Comparison of ENCODE assay signal across 8 mouse cellular contexts in genomic region chr16:17617922-17618565, GRCm38 (mm10). TPM values are rescaled to one million over a fixed set of nuclear protein-coding genes. Genes with fewer than 3 reads are reported as not detected.
DNase-seq lines count a peak whose midpoint lies in the region; ATAC-seq and TF ChIP-seq lines count a peak whose summit lies in the region.

No protein-coding gene starts in this region.

- peaks cover 5% of the 10 kb centered on the region; the same call in 1 of the 2 replicates for H3K36me3 ChIP-seq in ES-E14 (ENCODE audit: control insufficient read depth, insufficient read depth, low read length, poor library complexity, severe bottlenecking)
- peaks cover 6% of the 10 kb centered on the region; the same call in 1 of the 2 replicates for H3K36me3 ChIP-seq in forebrain, postnatal 0 days (ENCODE audit: insufficient read depth)
- no peaks in the 10 kb centered on the region for H3K36me3 ChIP-seq in liver, postnatal 0 days (replicated peaks; ENCODE audit: insufficient read depth, low read length)

- no peak for TF ChIP-seq EP300 in liver, postnatal 0 days (IDR thresholded peaks at IDR 0.05; ENCODE audit: low read depth)

- peak overlapping the region; percentile 73 for H3K9ac ChIP-seq in ES-E14 (ENCODE audit: insufficient read depth, low read depth, low read length, poor library complexity, severe bottlenecking)
- H3K9ac ChIP-seq in forebrain, postnatal 0 days = no peak overlapping the region
- no peak overlapping the region for H3K9ac ChIP-seq in liver, postnatal 0 days (replicated peaks)

- 0 out of 2 replicates have a peak, but pooled peaks have one; percentile 28 for ATAC-seq in forebrain, postnatal 0 days
- peak; percentile 54 for ATAC-seq in liver, postnatal 0 days
- no peak for ATAC-seq in inflammation-experienced regulatory T-cells, adult 6 months

- in situ Hi-C loops in ES-E14 (cut with MboI; ENCODE audit: low sequenced_read_pairs in 2 of 2, unreplicated experiment in 2 of 2) = no loop called here

- H3K27me3 ChIP-seq in forebrain, postnatal 0 days (ENCODE audit: insufficient read depth, low read length) = no peaks in the 10 kb centered on the region
- no peaks in the 10 kb centered on the region for H3K27me3 ChIP-seq in liver, postnatal 0 days (ENCODE audit: insufficient read depth, low read length)

- H3K4me1 ChIP-seq in ES-E14 (ENCODE audit: control insufficient read depth in 2 of 2, insufficient read depth in 2 of 2, low read length in 2 of 2, poor library complexity in 1 of 2) = peaks cover 0 to 9% of the 10 kb centered on the region in 2 experiments; a peak in 2 of 4 replicates
- peaks cover 6% of the 10 kb centered on the region; the same call in 1 of the 2 replicates for H3K4me1 ChIP-seq in forebrain, postnatal 0 days (ENCODE audit: insufficient read depth)
- H3K4me1 ChIP-seq in liver, postnatal 0 days (ENCODE audit: insufficient read depth) = peaks cover 14% of the 10 kb centered on the region

- H3K4me2 ChIP-seq in forebrain, postnatal 0 days (ENCODE audit: low read depth) = no peak overlapping the region
- peak overlapping the region; percentile 24; the same call in 1 of the 2 replicates for H3K4me2 ChIP-seq in liver, postnatal 0 days (ENCODE audit: low read depth, low read length)

- DNase-seq in CD4-positive helper T cell, adult 2 months (ENCODE audit: low read depth, low spot score) = peak; percentile 53
- peak; percentile 82 for DNase-seq in ES-E14 (ENCODE audit: low read depth, low spot score)
- DNase-seq in cerebellum, adult 9-10 months = peak; percentile 70
- DNase-seq in forebrain, postnatal 0 days = peak; percentile 58
- DNase-seq in kidney, adult 9 months = peak; percentile 51
- DNase-seq in liver, postnatal 0 days = peak; percentile 71
- peak; percentile 72 for DNase-seq in retina, postnatal 1 day

- H3K4me3 ChIP-seq in ES-E14 (ENCODE audit: insufficient read depth in 1 of 2, low read depth in 1 of 2, low read length in 2 of 2, poor library complexity in 1 of 2, severe bottlenecking in 1 of 2) = peak overlapping the region; percentile 54 to 61
- no peak overlapping the region for H3K4me3 ChIP-seq in forebrain, postnatal 0 days (ENCODE audit: low read depth, low read length)
- no peak overlapping the region for H3K4me3 ChIP-seq in liver, postnatal 0 days (ENCODE audit: low read depth, low read length)

- WGBS in forebrain, postnatal 0 days = 16% methylated on average over 13 of the region's 13 CpGs
- 23% methylated on average over 13 of the region's 13 CpGs for WGBS in liver, postnatal 0 days (ENCODE audit: insufficient replicate concordance)

- TF ChIP-seq CTCF in forebrain, postnatal 0 days (IDR thresholded peaks at IDR 0.05; ENCODE audit: low read depth) = peak; percentile 72
- TF ChIP-seq CTCF in liver, postnatal 0 days (IDR thresholded peaks at IDR 0.05; ENCODE audit: low read depth) = peak; percentile 89

- H3K9me3 ChIP-seq in ES-E14 (ENCODE audit: control insufficient read depth, insufficient read depth, low read depth, low read length) = no peaks in the 10 kb centered on the region
- H3K9me3 ChIP-seq in forebrain, postnatal 0 days (ENCODE audit: low read length) = no peaks in the 10 kb centered on the region
- no peaks in the 10 kb centered on the region for H3K9me3 ChIP-seq in liver, postnatal 0 days (ENCODE audit: low read length)

- no peak overlapping the region; the same call in 1 of the 2 replicates for H3K27ac ChIP-seq in ES-E14 (ENCODE audit: insufficient read depth, low read depth, low read length, poor library complexity, severe bottlenecking)
- H3K27ac ChIP-seq in forebrain, postnatal 0 days (ENCODE audit: low read depth, low read length) = no peak overlapping the region
- H3K27ac ChIP-seq in liver, postnatal 0 days (ENCODE audit: low read depth) = no peak overlapping the region

TF ChIP-seq in ES-E14, 5 proteins besides CTCF, POLR2A, EP300 and RAD21:
- TF ChIP-seq MAFK (IDR thresholded peaks at IDR 0.05; ENCODE audit: insufficient read depth, low read depth, low read length) = no peak
- no peak for TF ChIP-seq CHD2 (IDR thresholded peaks at IDR 0.05; ENCODE audit: low read depth, low read length)
- TF ChIP-seq ZC3H11A (IDR thresholded peaks at IDR 0.05; ENCODE audit: borderline replicate concordance, low read depth, low read length) = no peak
- TF ChIP-seq ZNF384 (IDR thresholded peaks at IDR 0.05; ENCODE audit: low read depth, low read length) = no peak
- TF ChIP-seq HCFC1 (IDR thresholded peaks at IDR 0.05; ENCODE audit: borderline replicate concordance, insufficient read depth, low read length) = 0 out of 2 replicates have a peak, but pooled peaks have one; percentile 59
TF ChIP-seq in ES-E14: peak in this region for 1.

RNA-seq across cellular contexts. Expression of gene Smpd4, which starts 1.1 kb away (rescaled TPM):
- 123 and 130 TPM in 2 replicates for total RNA-seq in ES-E14 (2012; rRNA removed)
- total RNA-seq in forebrain, postnatal 0 days (2014; rRNA removed) = 41.4 and 48.3 TPM in 2 replicates
- polyA plus RNA-seq in forebrain, postnatal 0 days (2015; fragmentation: Nextera tagmentation; extraction: Ambion mirVana) = 25.3 and 26.2 TPM in 2 replicates
- 6.4 and 7.3 TPM in 2 replicates for polyA plus RNA-seq in liver, postnatal 0 days (2015; fragmentation: Nextera tagmentation; extraction: Ambion mirVana)
- polyA plus RNA-seq in inflammation-experienced regulatory T-cells, adult 6 months (2017; shearing (Covaris generic)) = 10 to 100 TPM; 14.0 to 26.8 (median 17.8) TPM

RNA-seq across cellular contexts. Expression of gene Ccdc74a, which starts 28.2 kb away (rescaled TPM):
- total RNA-seq in ES-E14 (2012; rRNA removed) = 2.3 and 4.5 TPM in 2 replicates
- total RNA-seq in forebrain, postnatal 0 days (2014; rRNA removed) = 19.6 and 22.6 TPM in 2 replicates
- polyA plus RNA-seq in forebrain, postnatal 0 days (2015; fragmentation: Nextera tagmentation; extraction: Ambion mirVana) = 25.2 and 33.9 TPM in 2 replicates
- polyA plus RNA-seq in liver, postnatal 0 days (2015; fragmentation: Nextera tagmentation; extraction: Ambion mirVana) = 3.3 and 3.5 TPM in 2 replicates
- polyA plus RNA-seq in inflammation-experienced regulatory T-cells, adult 6 months (2017; shearing (Covaris generic)) = 1 to 10 TPM in 1 of 3 experiments, under 1 TPM in 1, not detected in 1; 0.74 to 1.1 TPM

RNA-seq across cellular contexts. Expression of gene Slc7a4, which starts 35.0 kb away (rescaled TPM):
- total RNA-seq in ES-E14 (2012; rRNA removed) = 2.9 and 6.9 TPM in 2 replicates
- total RNA-seq in forebrain, postnatal 0 days (2014; rRNA removed) = 47.5 and 53.4 TPM in 2 replicates
- 33.1 and 47.3 TPM in 2 replicates for polyA plus RNA-seq in forebrain, postnatal 0 days (2015; fragmentation: Nextera tagmentation; extraction: Ambion mirVana)
- 3.3 and 3.7 TPM in 2 replicates for polyA plus RNA-seq in liver, postnatal 0 days (2015; fragmentation: Nextera tagmentation; extraction: Ambion mirVana)
- 1 to 10 TPM in 2 of 3 experiments, under 1 TPM in 1; 0.21 to 5.3 (median 1.9) TPM for polyA plus RNA-seq in inflammation-experienced regulatory T-cells, adult 6 months (2017; shearing (Covaris generic))

RNA-seq across cellular contexts. Expression of gene P2rx6, which starts 56.4 kb away (rescaled TPM):
- total RNA-seq in ES-E14 (2012; rRNA removed) = 0.09 and 0.42 TPM in 2 replicates
- total RNA-seq in forebrain, postnatal 0 days (2014; rRNA removed) = 1.3 and 1.9 TPM in 2 replicates
- 1.5 and 2.8 TPM in 2 replicates for polyA plus RNA-seq in forebrain, postnatal 0 days (2015; fragmentation: Nextera tagmentation; extraction: Ambion mirVana)
- 0.14 and 0.18 TPM in 2 replicates for polyA plus RNA-seq in liver, postnatal 0 days (2015; fragmentation: Nextera tagmentation; extraction: Ambion mirVana)
- polyA plus RNA-seq in inflammation-experienced regulatory T-cells, adult 6 months (2017; shearing (Covaris generic)) = not detected

RNA-seq across cellular contexts. Expression of gene Lrrc74b, which starts 57.0 kb away (rescaled TPM):
- total RNA-seq in ES-E14 (2012; rRNA removed) = 0.09 TPM in 1 of 2 replicates, not detected in the other
- total RNA-seq in forebrain, postnatal 0 days (2014; rRNA removed) = 3.0 and 3.5 TPM in 2 replicates
- 2.3 and 4.1 TPM in 2 replicates for polyA plus RNA-seq in forebrain, postnatal 0 days (2015; fragmentation: Nextera tagmentation; extraction: Ambion mirVana)
- 0.05 and 0.06 TPM in 2 replicates for polyA plus RNA-seq in liver, postnatal 0 days (2015; fragmentation: Nextera tagmentation; extraction: Ambion mirVana)
- polyA plus RNA-seq in inflammation-experienced regulatory T-cells, adult 6 months (2017; shearing (Covaris generic)) = under 1 TPM in 1 of 3 experiments, not detected in 2; 0.27 TPM

Comparison
In these comparisons a context has a peak if more than half of its experiments do, and no peak if none do; other contexts are left out.
1. H3K4me3 ChIP-seq: peak in ES-E14 (2 of 2); none in forebrain, postnatal 0 days (single experiment) and liver, postnatal 0 days (single experiment).
2. Peak in every context shown above with its lines, with median percentiles within 50 percentile points of each other: DNase-seq.